Mouse (Mus musculus) heart, embryonic 14.5 days (tissue): ENCODE results near the gene Pigb. TPM values are rescaled to one million over a fixed set of nuclear protein-coding genes. Genes with fewer than 3 reads are reported as not detected.
"Not testable (repeated sequence)": the region's sequence is repeated elsewhere in the genome, so short reads cannot be mapped to it uniquely, and the experiment has no call there.

ENCODE experiments used
- ATAC-seq: fragments of 200-750 bp; cut with Nextera tagmentation; 2 replicates; pipeline ENCODE4 v1.8.0; 2017; ENCODE audit warnings: low read depth, moderate TSS enrichment; ENCODE audit not compliant: insufficient number of reproducible peaks, insufficient read depth, low FRiP score
- H3K27ac ChIP-seq, 2 experiments: fragments of 200-500 bp in 1 of 2; fragments of 300-500 bp in 1 of 2; sonication (generic) in 1 of 2; replicated peaks in 1 of 2; 2 replicates each; pipeline ENCODE4 v1.5.1; 2012 to 2014; ENCODE audit warnings: low read depth in 2 of 2, low read length in 2 of 2, control low read depth in 1 of 2, mild to moderate bottlenecking in 1 of 2, mixed read lengths in 1 of 2; ENCODE audit not compliant: control insufficient read depth in 1 of 2, insufficient read depth in 1 of 2
- H3K27me3 ChIP-seq: fragments of 300-500 bp; sonication (generic); 2 replicates; pipeline ENCODE4 v1.6.1; 2014; ENCODE audit warnings: mild to moderate bottlenecking, low read length, control low read depth; ENCODE audit not compliant: control insufficient read depth, insufficient read depth
- H3K36me3 ChIP-seq: fragments of 300-500 bp; sonication (generic); 2 replicates; pipeline ENCODE4 v1.6.1; 2014; ENCODE audit warnings: mild to moderate bottlenecking, control low read depth, low read length, mixed read lengths; ENCODE audit not compliant: control insufficient read depth, insufficient read depth
- H3K4me1 ChIP-seq, 2 experiments: fragments of 200-500 bp in 1 of 2; fragments of 300-500 bp in 1 of 2; sonication (generic) in 1 of 2; 2 replicates each; pipeline ENCODE4 v1.6.1; 2012 to 2014; ENCODE audit warnings: low read length in 2 of 2, control low read depth in 1 of 2, mixed read lengths in 1 of 2; ENCODE audit not compliant: control insufficient read depth in 2 of 2, insufficient read depth in 2 of 2
- H3K4me2 ChIP-seq: fragments of 300-500 bp; sonication (generic); 2 replicates; pipeline ENCODE4 v1.6.1; 2014; ENCODE audit warnings: mild to moderate bottlenecking, low read length
- H3K4me3 ChIP-seq, 2 experiments: fragments of 200-500 bp in 1 of 2; fragments of 300-500 bp in 1 of 2; sonication (generic) in 1 of 2; 2 replicates each; pipeline ENCODE4 v1.5.1; 2012 to 2014; ENCODE audit warnings: low read length in 2 of 2, mild to moderate bottlenecking in 2 of 2, control low read depth in 1 of 2, low read depth in 1 of 2, moderate library complexity in 1 of 2; ENCODE audit not compliant: control insufficient read depth in 1 of 2, insufficient read depth in 1 of 2
- H3K9ac ChIP-seq: fragments of 300-500 bp; sonication (generic); 2 replicates; pipeline ENCODE4 v1.6.1; 2014; ENCODE audit warnings: mild to moderate bottlenecking, low read length
- H3K9me3 ChIP-seq: fragments of 300-500 bp; sonication (generic); 2 replicates; pipeline ENCODE4 v1.6.1; 2016; ENCODE audit warnings: low read length, control low read depth; ENCODE audit not compliant: control insufficient read depth
- WGBS: fragments of 180-500 bp; shearing (Covaris S2); extraction: QIAGEN DNeasy Blood & Tissue Kit; methylation state at CpG from one replicate; pipeline ENCODE4 v1.1.7; 2014; 5-methylcytosine and 5-hydroxymethylcytosine counted together
- polyA plus RNA-seq: library from polyadenylated mRNA; unstranded; fragments of >200 nt; fragmentation: Nextera tagmentation; extraction: Ambion mirVana; gene quantifications from 2 replicates; pipeline ENCODE4 v1.2.1, GENCODE M21; 2014

Pigb gene
- polyA plus RNA-seq, 1 experiment from 2014 or later: 9.4 TPM

DNA sequence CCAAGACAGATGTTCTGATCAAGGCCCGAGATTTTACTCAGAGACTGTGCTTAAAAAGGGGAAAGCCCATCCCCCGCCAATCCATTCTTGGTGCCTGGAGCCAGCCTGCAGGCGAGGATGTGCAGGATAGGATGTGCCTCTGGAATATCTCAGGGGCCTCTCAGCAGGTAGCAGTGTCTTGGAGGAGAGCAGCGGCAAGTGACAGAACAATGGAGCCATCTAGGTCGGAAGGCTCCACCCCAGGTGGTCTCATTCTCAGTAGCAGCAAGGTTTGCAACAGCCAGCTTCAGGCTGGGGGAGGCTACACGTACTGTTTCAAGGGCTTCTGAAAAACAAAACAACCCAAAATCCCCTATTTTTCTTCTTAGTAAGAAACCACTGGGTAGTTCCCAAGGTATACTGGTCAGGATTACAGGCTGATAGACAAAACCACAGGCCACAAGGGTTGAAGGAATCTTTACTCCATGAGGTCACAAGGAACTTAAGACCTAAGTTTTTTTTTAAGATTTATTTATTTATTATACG lies 39.7 kb upstream of the Pigb start:
- Histone ChIP-seq H3K27me3 (no peaks in the 10 kb centered on the region), H3K36me3 (no peaks in the 10 kb centered on the region), H3K4me1 (no peaks in the 10 kb centered on the region), H3K4me3 (no peak overlapping the region), H3K9me3 (no peaks in the 10 kb centered on the region), H3K9ac (no peak overlapping the region), H3K27ac (no peak overlapping the region), H3K4me2 (no peak overlapping the region)
- WGBS: 47% methylated on average over 7 of the region's 7 CpGs
- ATAC-seq: no peak

DNA sequence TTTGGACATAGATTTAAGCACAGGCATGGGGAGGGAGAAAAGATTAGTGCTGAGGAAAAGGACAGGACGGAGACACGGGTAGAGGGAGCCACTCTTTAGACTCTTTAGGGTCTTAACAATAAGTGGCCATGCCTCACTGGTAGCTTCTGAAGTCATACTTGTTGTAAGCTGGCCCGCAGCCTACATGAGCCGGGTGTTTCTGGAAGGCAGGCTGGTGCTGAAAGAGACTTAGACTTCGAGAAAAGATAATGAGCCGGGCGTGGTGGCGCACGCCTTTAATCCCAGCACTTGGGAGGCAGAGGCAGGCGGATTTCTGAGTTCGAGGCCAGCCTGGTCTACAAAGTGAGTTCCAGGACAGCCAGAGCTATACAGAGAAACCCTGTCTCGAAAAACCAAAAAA lies 39.2 kb upstream of the Pigb start:
- WGBS: 80% methylated on average over 10 of the region's 12 CpGs
- H3K9ac ChIP-seq, H3K4me3 ChIP-seq: not testable (repeated sequence)

DNA sequence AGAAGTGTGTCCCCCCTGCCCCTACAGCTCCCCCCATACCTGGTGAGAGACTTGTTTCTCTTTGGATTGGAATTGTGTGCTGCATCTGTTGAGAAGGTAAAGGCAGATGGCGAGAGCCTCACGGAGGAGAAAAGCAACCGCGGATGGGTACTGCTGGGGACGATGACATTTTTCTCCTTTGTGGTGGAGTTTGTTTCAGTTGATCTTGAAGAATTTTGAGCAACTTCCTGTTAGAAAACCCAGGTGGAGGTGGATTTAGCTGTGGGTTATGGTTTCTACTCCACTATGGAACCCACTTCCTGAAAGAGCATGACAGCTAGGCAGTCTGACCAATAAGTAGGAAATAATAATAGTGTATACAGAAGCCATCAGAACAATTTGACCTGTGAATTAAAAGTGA lies 33.0 kb upstream of the Pigb start:
- 89% methylated on average over 5 of the region's 5 CpGs for WGBS
- H3K9ac ChIP-seq: no peak overlapping the region
- H3K27me3 ChIP-seq: no peaks in the 10 kb centered on the region
- no peak for ATAC-seq
- no peak overlapping the region for H3K4me2 ChIP-seq
- no peak overlapping the region for H3K4me3 ChIP-seq
- no peaks in the 10 kb centered on the region for H3K9me3 ChIP-seq
- H3K4me1 ChIP-seq: peaks cover under 1 to 7% of the 10 kb centered on the region in 2 experiments; a peak in 3 of 4 replicates
- H3K27ac ChIP-seq: no peak overlapping the region
- no peaks in the 10 kb centered on the region for H3K36me3 ChIP-seq

More for the DNA sequence above, 39.2 kb upstream of the Pigb start:
- not testable (repeated sequence) for H3K9me3 ChIP-seq, H3K4me1 ChIP-seq, H3K36me3 ChIP-seq, ATAC-seq, H3K27ac ChIP-seq, H3K27me3 ChIP-seq, H3K4me2 ChIP-seq

DNA sequence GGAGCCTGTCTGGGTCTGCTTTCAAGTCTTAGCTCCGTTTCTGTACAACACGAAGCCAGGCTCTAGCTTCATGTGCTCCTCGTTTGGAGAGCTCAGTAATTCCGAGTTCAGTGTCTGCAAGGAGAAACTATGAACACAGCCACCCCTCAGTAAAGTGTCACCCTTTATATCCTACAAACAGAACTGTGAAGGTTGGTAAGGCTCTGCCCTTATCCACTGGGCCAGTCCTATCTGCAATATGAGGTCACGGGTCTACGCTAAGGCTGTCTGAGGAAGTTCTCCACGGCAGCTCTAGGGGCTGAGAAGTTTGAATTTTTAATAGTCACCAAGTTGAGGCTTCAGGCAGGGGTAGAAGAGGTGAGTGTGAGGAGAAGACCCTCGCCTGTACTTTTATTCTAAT lies 32.2 kb upstream of the Pigb start:
- no peaks in the 10 kb centered on the region for H3K9me3 ChIP-seq
- no peaks in the 10 kb centered on the region for H3K27me3 ChIP-seq
- H3K36me3 ChIP-seq: no peaks in the 10 kb centered on the region
- no peak overlapping the region for H3K9ac ChIP-seq
- peaks cover 6 to 14% of the 10 kb centered on the region in 2 experiments for H3K4me1 ChIP-seq
- H3K4me3 ChIP-seq: no peak overlapping the region
- H3K4me2 ChIP-seq: no peak overlapping the region
- WGBS: 71% methylated on average over 8 of the region's 8 CpGs
- no peak overlapping the region for H3K27ac ChIP-seq
- ATAC-seq: no peak

DNA sequence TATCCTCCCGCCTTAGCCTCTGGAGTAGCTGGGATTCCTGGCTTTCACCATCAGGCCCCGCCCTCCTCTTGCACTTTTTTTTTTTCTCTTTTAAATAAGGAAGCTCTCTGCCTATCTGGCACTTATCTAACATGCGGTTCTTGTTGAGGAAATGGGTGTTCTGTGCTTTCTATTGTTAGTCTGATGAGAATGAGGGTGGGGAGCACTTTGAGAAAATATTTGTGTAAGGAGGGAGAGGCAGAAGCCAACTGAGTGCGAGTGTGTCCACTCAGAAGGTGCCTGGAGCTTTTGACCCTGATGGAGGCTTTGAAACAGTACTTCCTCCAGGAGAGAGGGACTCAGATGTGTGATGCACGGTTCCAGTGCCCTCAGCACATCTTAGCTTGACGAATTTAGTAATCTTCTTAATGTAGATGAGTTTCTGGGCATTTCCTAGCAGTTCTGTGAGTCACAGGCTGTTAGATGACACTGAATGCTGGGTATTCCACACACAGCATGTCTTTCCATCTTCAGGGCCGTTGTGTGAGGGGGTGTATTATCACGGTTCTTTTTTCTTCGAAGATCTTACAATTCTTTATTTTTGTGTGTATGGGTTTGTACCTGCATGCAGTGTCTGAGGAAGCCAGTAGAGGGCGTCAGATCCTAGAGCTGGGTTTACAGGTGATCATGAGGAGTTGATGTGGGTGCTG lies 30.9 kb upstream of the Pigb start:
- Histone ChIP-seq H3K9ac (no peak overlapping the region), H3K4me2 (no peak overlapping the region), H3K36me3 (no peaks in the 10 kb centered on the region), H3K27ac (0 out of 4 replicates have a peak overlapping the region, but pooled peaks of 1 of the 2 experiments have one; percentile 21), H3K9me3 (no peaks in the 10 kb centered on the region), H3K4me3 (no peak overlapping the region), H3K27me3 (no peaks in the 10 kb centered on the region), H3K4me1 (peaks cover 10 to 16% of the 10 kb centered on the region in 2 experiments)
- ATAC-seq: no peak
- 53% methylated on average over 10 of the region's 10 CpGs for WGBS

DNA sequence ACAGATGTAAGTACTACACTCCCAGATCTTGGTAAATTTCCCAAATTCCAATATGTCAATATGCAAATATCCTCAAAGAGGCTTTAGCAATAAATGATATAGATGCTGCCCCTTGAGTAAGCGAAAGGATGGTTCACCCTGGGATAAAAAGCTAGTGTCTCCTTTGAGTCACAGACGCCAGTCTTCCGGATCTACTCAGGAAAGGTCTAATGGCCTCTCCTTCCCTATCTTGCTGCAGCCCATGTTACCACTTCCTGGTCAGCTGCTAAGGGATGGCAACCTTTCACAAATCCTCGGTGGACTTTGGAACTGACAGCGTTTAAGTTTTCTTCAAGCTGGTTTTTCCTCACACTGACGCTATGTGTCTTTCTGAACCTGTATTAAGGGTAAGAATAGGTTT lies 28.5 kb upstream of the Pigb start:
- no peaks in the 10 kb centered on the region for H3K36me3 ChIP-seq
- ATAC-seq: no peak
- H3K27me3 ChIP-seq: no peaks in the 10 kb centered on the region
- H3K4me2 ChIP-seq: no peak overlapping the region
- no peak overlapping the region for H3K9ac ChIP-seq
- peaks cover 10 to 20% of the 10 kb centered on the region in 2 experiments for H3K4me1 ChIP-seq
- no peak overlapping the region for H3K4me3 ChIP-seq
- no peaks in the 10 kb centered on the region for H3K9me3 ChIP-seq
- WGBS: 69% methylated on average over 6 of the region's 6 CpGs
- peak overlapping the region; percentile 9 to 41; a peak in 1 of 4 replicates for H3K27ac ChIP-seq

DNA sequence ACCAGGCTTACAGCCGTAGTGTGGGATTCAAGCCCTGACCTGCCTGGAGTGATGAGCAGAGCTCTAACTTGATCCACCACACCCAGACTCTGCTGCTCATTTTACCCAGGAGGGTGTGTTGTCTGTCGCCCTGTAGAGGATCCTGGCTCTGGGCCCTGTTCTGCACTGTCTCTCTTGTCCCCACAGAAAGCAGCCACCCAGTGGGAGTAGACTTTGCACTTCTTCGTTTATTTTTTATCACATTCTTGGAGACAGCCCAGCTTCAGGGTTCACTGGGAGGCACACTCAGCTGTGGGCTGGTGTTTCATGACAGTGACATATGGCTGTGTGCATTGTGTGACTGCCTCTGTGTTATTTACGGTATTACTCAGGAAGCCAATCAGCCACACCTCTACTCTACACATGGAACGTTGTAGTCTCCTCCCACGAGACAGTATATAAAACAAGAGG lies 28.1 kb upstream of the Pigb start:
- 24% methylated on average over 6 of the region's 6 CpGs for WGBS
- no peak overlapping the region for H3K4me2 ChIP-seq

More for the DNA sequence above, 28.1 kb upstream of the Pigb start:
- Histone ChIP-seq H3K4me3 (no peak overlapping the region), H3K4me1 (peaks cover 12 to 23% of the 10 kb centered on the region in 2 experiments), H3K9me3 (no peaks in the 10 kb centered on the region), H3K9ac (peak overlapping the region; percentile 16; the same call in 1 of the 2 replicates), H3K27me3 (no peaks in the 10 kb centered on the region), H3K27ac (peak overlapping the region; percentile 17 to 41; a peak in 3 of 4 replicates), H3K36me3 (no peaks in the 10 kb centered on the region)
- ATAC-seq: peak; percentile 31; the same call in 1 of the 2 replicates
